Mouse (Mus musculus) cortical plate, adult 2 months (tissue): Measurements from ENCODE around the gene Igdcc4.

Experiments used
- CTCF ChIP-seq: fragments of 200-500 bp; IDR thresholded peaks from 2 replicates; pipeline ENCODE4 v1.5.1; 2011; ENCODE audit warnings: mild to moderate bottlenecking, control low read depth, low read length; ENCODE audit not compliant: insufficient read depth; ENCODE audit errors: extremely low read depth
- POLR2A ChIP-seq: fragments of 200-500 bp; IDR thresholded peaks from 2 replicates; pipeline ENCODE4 v1.6.1; 2011; ENCODE audit warnings: mild to moderate bottlenecking, low read length, control low read depth; ENCODE audit not compliant: insufficient read depth; ENCODE audit errors: extremely low read depth

- TF ChIP-seq POLR2A: no peak
- TF ChIP-seq CTCF: no peak
Observed at GRCm38 (mm10) chr9:65094237-65094636, 7.0 kb upstream of the Igdcc4 start.
